Mouse (Mus musculus) brown adipose tissue, adult 24 weeks (tissue): ENCODE data around the gene Slc22a23. TPM values are rescaled to one million over a fixed set of nuclear protein-coding genes. Genes with fewer than 3 reads are reported as not detected.

ENCODE experiments used
- H3K27ac ChIP-seq: fragments of 200-500 bp; replicated peaks from 2 replicates; pipeline ENCODE4 v1.5.1; 2012; ENCODE audit warnings: low read depth, mild to moderate bottlenecking, low read length
- H3K4me1 ChIP-seq: fragments of 200-500 bp; 2 replicates; pipeline ENCODE4 v1.6.1; 2012; ENCODE audit warnings: low read length, mixed read lengths; ENCODE audit not compliant: control insufficient read depth, insufficient read depth, insufficient read length
- H3K4me3 ChIP-seq: fragments of 200-500 bp; 2 replicates; pipeline ENCODE4 v1.5.1; 2012; ENCODE audit warnings: low read depth, mild to moderate bottlenecking, low read length, moderate library complexity; ENCODE audit not compliant: insufficient read depth
- polyA plus RNA-seq: library from polyadenylated mRNA; stranded (reverse); fragments of >200 nt; gene quantifications from 2 replicates; pipeline ENCODE4 v1.2.4, GENCODE M21; 2012; ENCODE audit not compliant: missing spikeins, insufficient read depth, insufficient read length

The Slc22a23 gene
- polyA plus RNA-seq, 1 experiment = 16.1 TPM

DNA sequence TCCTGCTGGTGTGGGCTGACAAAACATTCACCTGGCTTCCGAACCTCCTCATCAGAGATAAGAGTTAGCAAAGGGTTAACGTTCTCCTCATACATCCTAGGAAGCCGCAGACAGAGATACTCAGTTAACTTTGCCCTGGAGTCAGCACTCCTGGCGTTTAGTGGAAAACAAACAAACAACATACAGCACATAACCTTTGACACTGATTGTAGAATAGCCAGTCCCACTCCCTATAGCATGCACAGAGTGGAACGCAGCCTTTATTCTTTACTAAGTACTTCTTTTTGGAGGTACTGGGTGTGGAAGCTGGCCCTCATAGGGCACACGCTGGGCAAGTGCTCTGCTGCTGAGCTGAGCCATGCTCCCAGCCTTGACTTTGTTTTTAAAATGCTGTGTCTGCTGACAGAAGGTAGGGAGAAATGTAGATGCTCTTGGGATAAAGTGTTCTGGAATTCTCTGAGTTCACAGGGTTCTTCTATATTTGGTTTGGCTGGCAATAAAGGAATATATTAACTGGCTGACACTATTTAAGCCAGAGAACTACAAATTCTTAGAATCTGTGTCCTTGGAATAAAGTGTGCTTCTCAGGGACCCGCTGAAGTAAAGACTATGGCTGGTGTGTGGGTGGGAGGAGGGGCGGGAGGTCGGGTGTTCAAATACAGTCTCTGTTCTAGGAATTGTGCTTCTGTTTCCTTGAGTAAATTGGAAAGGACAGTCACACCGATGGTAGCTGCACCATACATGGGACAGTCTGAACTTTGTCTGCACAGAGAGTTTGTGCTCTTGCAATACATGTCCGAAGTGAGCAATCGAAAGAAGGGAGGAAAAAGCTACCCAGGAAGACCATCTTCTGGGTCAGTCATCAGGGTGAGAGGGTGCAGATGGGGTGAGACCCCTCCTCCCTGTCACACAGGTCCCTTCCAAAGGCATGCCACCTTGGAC lies 117.0 kb downstream of the Slc22a23 start:
- Histone ChIP-seq H3K4me3 (no peak overlapping the region), H3K27ac (no peak overlapping the region), H3K4me1 (peaks cover 18% of the 10 kb centered on the region)

DNA sequence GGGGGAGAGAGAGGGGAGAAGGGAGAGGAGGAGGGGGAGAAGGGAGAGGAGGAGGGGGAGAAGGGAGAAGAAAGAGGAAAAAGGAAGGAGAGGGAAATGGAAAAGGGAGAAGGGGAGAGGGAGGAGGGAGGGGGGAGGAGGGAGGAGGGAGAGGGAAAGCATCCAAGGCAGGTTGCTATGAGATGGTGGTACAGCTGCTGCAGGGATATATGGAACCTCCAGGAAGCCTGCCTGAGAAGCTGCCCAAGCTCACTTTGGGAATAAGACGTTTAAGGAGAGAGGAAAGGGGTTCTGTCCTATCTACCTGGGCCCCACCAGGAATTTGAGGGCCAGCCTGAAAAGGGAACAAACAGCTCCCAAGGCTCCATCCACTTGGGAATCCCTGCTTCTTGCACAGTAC lies 118.0 kb downstream of the Slc22a23 start:
- peaks cover 19% of the 10 kb centered on the region for H3K4me1 ChIP-seq
- H3K4me3 ChIP-seq = no peak overlapping the region
- H3K27ac ChIP-seq = no peak overlapping the region

DNA sequence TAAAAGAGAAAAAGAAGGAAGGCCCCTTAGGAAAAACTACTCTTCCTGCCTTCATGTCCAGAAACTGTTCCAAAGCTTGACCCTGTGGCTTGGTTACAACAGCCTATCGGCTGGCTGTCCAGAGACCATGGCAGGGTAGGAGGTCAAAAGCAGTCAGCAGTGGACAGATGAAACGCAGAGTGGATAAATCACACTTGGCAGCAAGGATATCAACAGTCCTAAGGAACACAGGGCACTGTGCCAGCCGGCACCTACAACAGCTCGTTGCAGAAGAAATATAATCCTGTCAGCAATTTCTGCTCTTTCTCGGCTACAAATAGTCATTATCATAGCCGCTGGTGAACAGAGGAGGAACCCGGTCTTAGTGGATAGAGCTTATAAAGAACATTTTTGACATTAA lies 122.0 kb downstream of the Slc22a23 start:
- Histone ChIP-seq H3K4me1 (peaks cover 11% of the 10 kb centered on the region), H3K4me3 (no peak overlapping the region), H3K27ac (no peak overlapping the region)

DNA sequence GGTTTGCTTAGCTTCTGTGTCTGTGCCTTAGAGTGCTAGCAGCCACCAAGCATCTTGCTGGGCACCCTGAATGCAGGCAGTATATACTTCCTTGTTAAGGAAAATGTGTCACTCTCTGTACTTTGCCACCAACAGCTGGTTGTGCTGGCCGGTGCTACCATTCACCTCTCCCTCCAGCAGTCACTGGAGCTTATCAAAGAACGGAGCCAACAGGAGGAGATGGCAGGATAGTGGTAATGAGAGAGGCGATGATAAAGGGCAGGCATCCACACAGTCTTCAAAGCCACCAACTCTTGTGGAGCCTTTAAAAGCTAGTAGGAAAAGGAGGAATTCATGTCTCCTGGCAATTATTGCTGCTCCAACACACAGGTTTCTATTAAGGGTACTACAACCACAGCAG lies 125.3 kb downstream of the Slc22a23 start:
- no peak overlapping the region for H3K4me3 ChIP-seq
- no peak overlapping the region for H3K27ac ChIP-seq
- H3K4me1 ChIP-seq = peaks cover 2% of the 10 kb centered on the region; the same call in 1 of the 2 replicates

DNA sequence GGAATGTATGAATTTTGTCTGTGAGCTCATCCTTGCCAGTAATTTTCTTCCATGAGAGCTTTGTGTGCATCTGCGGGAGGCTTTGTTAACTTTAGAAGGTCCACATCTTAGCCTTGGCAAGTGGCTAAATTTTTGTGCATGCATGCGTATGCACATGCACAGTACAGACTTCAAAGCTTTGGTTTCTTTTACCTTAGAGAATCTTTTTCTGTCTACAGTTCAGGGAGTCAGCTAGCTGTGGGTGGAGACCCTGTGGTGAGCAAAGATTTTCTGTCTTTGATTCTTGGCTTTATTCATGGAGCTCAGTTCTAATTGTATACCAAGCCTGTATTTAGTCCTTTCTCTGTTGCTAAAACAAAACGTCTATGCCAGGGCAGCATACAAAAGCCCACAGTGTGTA lies 126.2 kb downstream of the Slc22a23 start:
- H3K4me3 ChIP-seq = no peak overlapping the region
- H3K4me1 ChIP-seq = peaks cover 2% of the 10 kb centered on the region; the same call in 1 of the 2 replicates
- H3K27ac ChIP-seq = no peak overlapping the region

DNA sequence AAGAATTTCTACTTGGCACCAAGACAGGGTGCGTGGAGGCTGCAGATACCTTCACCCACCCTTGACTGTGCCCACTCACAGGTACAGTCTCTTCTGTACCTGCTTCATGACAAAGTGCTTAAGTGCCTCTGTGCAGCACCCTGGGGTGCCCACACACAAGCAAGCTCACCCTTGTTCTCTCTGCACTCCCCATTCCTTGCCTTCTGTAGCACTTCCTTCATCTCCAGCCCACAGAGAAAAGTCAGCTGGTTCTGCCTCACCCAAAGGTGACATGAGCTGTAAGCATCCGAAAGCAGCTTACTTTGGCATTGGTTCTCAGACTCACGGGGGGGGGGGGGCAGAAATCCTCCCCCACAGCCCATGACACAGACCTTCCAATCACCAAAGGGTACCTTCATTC lies 130.1 kb downstream of the Slc22a23 start:
- H3K27ac ChIP-seq = no peak overlapping the region
- H3K4me3 ChIP-seq = no peak overlapping the region
- H3K4me1 ChIP-seq = no peaks in the 10 kb centered on the region

DNA sequence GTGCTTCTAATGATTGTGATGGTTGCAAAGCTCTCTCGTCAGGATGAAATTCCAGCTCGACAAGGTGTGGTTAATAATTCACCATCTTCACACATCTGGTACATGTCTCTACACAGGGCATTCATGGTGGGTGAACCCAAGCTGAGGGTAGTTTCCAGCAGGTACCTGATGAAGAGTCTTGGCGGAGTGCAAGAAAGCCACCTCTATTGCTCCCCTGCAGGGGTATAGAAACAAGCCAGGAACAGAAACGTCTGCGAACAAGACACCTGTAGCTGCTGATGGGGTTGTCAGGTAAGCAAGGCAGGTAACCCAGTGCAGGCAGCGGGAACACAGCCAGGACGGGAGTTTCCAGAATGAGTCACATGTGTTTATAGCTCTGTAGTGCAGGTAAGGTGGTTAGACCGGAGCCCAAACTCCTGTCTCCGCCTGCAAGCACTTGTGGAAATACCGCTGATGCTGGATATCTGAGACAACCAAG lies 132.2 kb downstream of the Slc22a23 start:
- no peak overlapping the region for H3K4me3 ChIP-seq
- no peak overlapping the region for H3K27ac ChIP-seq
- no peaks in the 10 kb centered on the region for H3K4me1 ChIP-seq

DNA sequence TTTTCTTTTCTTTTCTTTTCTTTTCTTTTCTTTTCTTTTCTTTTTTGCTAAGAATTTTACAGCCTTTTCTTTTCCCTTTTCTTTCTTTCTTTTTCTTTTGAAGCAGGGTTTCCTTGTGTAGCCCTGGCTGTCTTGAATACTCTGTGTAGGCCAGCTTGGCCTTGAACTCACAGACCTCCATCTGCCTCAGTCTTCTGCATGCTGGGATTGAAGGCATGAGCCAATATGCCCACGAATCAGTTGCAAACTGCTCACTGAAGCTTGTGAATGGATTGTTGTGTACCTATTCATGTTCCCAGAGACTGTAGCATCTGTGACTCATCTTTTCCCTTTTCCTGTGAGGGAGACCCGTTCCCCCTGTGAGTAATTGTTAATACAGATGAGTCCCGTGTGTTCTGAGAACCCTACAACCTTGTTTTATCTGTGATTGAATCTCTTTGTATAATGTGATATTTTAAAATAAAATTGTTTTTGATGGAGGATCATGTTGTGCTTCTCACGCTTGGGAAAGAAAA lies 133.7 kb downstream of the Slc22a23 start:
- no peaks in the 10 kb centered on the region for H3K4me1 ChIP-seq
- H3K4me3 ChIP-seq = no peak overlapping the region
- no peak overlapping the region for H3K27ac ChIP-seq

DNA sequence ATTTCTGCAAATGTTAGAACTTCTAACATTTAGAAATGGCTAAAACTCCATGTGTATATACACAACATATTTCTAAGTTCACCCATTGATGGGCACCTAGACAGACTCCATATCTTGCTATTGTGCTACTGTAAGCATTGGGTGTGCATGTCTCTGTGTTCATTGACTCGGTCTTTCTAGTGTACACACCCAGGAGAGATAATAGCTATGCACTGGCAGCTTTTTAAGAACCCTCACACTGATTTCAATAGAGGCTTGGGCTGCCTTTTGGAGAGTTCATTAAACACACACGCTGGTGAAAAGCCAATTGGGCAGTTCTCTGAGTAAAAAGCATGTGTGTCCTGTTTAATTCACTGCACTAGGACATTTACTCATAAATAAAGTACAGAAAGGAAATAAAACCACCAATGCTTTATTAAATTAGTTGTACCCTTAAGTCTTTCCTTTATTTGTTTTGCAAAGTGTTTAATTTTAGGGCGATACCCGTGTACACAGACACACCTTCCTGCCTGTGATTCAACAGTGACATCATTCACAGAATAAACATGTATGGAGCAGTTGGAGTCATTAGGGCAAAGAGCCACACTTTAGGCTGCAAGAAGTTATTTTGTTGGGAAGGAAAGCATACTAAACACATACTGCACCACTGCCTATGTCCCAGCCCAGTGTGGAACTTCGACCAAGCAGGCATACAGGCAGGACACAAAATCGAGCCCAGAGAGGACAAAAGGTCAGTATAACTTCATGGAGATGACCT lies 137.1 kb downstream of the Slc22a23 start:
- no peak overlapping the region for H3K27ac ChIP-seq
- H3K4me3 ChIP-seq = no peak overlapping the region
- H3K4me1 ChIP-seq = peaks cover 2% of the 10 kb centered on the region; the same call in 1 of the 2 replicates

DNA sequence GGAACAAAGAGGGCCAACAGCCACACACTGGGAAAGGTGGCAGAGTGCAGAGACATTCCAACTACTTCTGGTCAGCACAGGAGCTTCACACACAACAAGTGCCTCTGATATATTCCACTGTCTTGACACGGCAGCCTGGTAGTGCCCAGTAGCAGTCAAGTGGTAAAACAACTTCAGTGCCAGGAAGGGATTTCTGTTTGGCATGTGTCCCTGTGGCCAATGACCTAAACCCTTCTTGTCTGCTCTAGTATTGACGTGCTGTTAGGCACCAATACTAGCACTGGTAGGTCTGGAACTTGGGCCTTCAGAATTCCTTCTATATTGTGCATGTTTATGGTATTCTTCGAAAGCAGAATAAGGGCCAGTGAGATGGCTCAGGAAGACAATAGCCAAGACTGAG lies 139.8 kb downstream of the Slc22a23 start:
- H3K27ac ChIP-seq = no peak overlapping the region
- no peak overlapping the region for H3K4me3 ChIP-seq
- peaks cover 2% of the 10 kb centered on the region; the same call in 1 of the 2 replicates for H3K4me1 ChIP-seq

DNA sequence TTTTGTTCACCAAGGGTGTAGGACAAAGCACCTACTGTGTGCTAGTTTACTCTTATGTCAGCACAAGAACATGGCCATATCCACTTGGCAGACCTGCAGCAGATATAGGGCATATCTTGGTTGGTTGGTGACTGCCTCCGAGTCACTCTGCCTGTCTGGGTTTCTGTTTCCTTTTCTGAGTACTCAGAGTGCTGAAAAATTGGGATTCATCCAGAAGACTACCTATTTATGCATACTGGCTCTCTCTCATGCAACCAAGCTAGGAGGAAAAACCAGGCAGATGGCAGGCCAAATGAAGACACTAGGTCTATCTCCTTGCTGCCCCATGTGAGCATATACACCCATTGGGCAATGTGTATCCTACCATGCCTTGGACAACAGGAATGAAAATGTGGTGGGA lies 149.3 kb downstream of the Slc22a23 start:
- Histone ChIP-seq H3K4me3 (no peak overlapping the region), H3K27ac (no peak overlapping the region)

DNA sequence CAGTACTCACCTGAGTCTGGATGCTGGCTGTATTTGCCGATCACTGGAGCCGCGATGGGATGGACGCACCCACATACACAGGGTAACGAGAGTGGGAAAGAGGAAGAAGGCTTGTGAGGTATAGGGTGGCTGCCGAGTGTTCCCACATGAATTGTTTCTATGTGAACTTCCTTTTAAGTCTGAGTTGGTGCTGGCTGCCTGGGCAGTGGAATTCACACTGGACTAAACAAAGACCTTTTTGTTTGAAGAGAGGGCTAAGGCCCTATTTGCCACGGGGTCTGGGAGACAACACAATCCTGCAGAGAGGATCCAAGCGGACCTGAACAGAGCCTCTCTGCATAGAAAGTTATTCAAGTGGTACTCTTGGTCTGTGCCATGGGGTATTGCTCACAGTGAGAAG lies 151.6 kb downstream of the Slc22a23 start:
- H3K4me1 ChIP-seq = peaks cover 3% of the 10 kb centered on the region; the same call in 1 of the 2 replicates
- H3K27ac ChIP-seq = no peak overlapping the region
- no peak overlapping the region for H3K4me3 ChIP-seq

More for the DNA sequence above, 149.3 kb downstream of the Slc22a23 start:
- no peaks in the 10 kb centered on the region for H3K4me1 ChIP-seq

DNA sequence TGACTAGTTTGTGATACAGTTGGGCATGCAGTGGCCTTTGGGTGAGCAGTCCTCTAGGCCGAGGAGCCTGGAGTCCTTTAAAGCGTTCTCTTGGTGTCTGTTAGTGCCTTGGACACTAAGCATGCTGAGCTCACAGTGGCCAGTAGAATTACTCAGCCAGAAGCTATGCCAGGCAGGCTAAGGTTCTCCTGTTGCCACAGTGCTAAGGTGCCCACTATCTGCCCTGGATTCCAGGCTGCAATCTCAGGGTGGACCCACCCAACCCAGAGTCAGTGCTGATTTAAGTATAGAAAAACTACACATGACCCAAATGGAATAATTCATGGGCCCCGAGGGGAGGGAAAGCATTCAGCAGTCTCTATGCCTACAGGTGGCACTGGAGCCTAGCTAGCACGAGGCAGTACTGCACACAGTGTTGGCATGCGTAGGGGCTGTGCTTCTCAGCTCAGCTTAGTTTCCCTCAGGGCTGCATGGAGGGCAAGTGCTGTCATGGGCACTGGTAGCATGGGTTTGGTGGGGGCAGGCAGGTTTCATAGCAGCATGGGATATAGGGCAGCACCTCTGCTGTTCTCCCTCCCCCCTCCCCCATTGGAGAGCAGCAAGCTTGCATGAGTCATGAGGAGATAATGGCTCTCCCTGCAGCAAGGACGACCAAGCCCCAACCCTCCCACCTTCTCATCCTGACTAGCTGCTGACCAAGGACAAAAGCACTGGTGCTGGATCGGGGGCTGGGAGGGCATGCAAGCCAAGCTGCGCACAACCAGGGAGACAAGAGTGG lies 152.4 kb downstream of the Slc22a23 start:
- H3K4me1 ChIP-seq = peaks cover 4% of the 10 kb centered on the region; the same call in 1 of the 2 replicates
- no peak overlapping the region for H3K4me3 ChIP-seq
- no peak overlapping the region for H3K27ac ChIP-seq

DNA sequence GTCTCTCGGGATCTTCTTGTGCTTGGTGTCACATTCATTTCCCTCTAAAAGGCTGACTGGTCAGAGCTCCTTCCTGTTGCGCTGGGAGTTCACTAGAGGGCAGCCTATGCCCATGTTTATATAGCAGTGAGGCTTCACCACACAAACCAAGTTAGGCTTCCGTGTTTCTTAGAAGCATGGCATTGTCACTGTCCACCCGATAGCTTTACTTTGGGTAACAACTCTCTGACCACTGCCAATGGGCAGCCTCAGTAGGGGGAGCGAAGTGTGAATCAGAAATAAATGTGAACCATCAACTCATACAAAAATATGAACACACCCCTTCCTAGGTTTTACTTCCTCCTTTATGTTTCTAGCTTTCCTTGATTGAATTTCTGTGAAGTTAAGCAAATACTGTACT lies 157.4 kb downstream of the Slc22a23 start:
- Histone ChIP-seq H3K4me3 (no peak overlapping the region), H3K4me1 (peaks cover 4% of the 10 kb centered on the region; the same call in 1 of the 2 replicates), H3K27ac (no peak overlapping the region)
